Comparison of ENCODE assay signal across 9 mouse cellular contexts in genomic region chr3:21938071-21938848, GRCm38 (mm10).
A peak's percentile ranks its signal among the peaks of the same experiment; 100 is the strongest.
DNase-seq lines count a peak whose midpoint lies in the region; ATAC-seq and TF ChIP-seq lines count a peak whose summit lies in the region.
"Had no signal": no experiment of that assay in that cellular context is flagged by ENCODE, and none has a peak within 500 bp of the region (broad histone marks: within the 10 kb centered on the region; RNA-seq: fewer than 3 reads in every experiment).

No protein-coding gene starts in this region.

- no peak overlapping the region for H3K4me3 ChIP-seq in liver, adult 2 months (ENCODE audit: insufficient read depth, low read depth, low read length)
- no peak overlapping the region for H3K4me3 ChIP-seq in liver, embryonic 12.5 days
- H3K4me3 ChIP-seq in stomach, embryonic 16.5 days (replicated peaks; ENCODE audit: low read length), result no peak overlapping the region
- no peak overlapping the region for H3K4me3 ChIP-seq in hindbrain, embryonic 16.5 days (ENCODE audit: low read length)
- H3K4me3 ChIP-seq: liver, embryonic 13.5 days had no signal

- no peak overlapping the region for H3K9ac ChIP-seq in liver, adult 2 months (ENCODE audit: low read depth, low read length)
- H3K9ac ChIP-seq in liver, embryonic 12.5 days, result no peak overlapping the region
- H3K9ac ChIP-seq in stomach, embryonic 16.5 days (ENCODE audit: low read length), result no peak overlapping the region
- H3K9ac ChIP-seq in hindbrain, embryonic 16.5 days (ENCODE audit: low read depth, low read length), result no peak overlapping the region
- H3K9ac ChIP-seq: liver, embryonic 13.5 days had no signal

- H3K36me3 ChIP-seq in liver, adult 2 months (ENCODE audit: control insufficient read depth, insufficient read depth, low read length), result no peaks in the 10 kb centered on the region
- no peaks in the 10 kb centered on the region for H3K36me3 ChIP-seq in liver, embryonic 12.5 days
- H3K36me3 ChIP-seq in stomach, embryonic 16.5 days (ENCODE audit: control insufficient read depth, insufficient read depth, low read length), result no peaks in the 10 kb centered on the region
- H3K36me3 ChIP-seq in hindbrain, embryonic 16.5 days (ENCODE audit: control insufficient read depth, insufficient read depth, low read length), result no peaks in the 10 kb centered on the region
- H3K36me3 ChIP-seq: liver, embryonic 13.5 days had no signal

- no peak overlapping the region for H3K27ac ChIP-seq in liver, adult 2 months (replicated peaks; ENCODE audit: insufficient read depth, low read depth, low read length)
- no peak overlapping the region for H3K27ac ChIP-seq in liver, embryonic 12.5 days
- peak overlapping the region; percentile 83 for H3K27ac ChIP-seq in stomach, embryonic 16.5 days (ENCODE audit: low read length)
- H3K27ac ChIP-seq in hindbrain, embryonic 16.5 days (ENCODE audit: low read depth, low read length), result no peak overlapping the region
- H3K27ac ChIP-seq: liver, embryonic 13.5 days had no signal

- WGBS in liver, adult 2 months, result 84% methylated on average over 11 of the region's 11 CpGs
- WGBS in liver, embryonic 12.5 days (ENCODE audit: insufficient replicate concordance), result 56% methylated on average over 11 of the region's 11 CpGs
- WGBS in stomach, embryonic 16.5 days, result 54% methylated on average over 11 of the region's 11 CpGs
- WGBS in hindbrain, embryonic 16.5 days, result 57% methylated on average over 11 of the region's 11 CpGs

- H3K4me1 ChIP-seq in liver, adult 2 months (ENCODE audit: control insufficient read depth, insufficient read depth, low read length), result no peaks in the 10 kb centered on the region
- peaks cover 44% of the 10 kb centered on the region for H3K4me1 ChIP-seq in liver, embryonic 12.5 days
- H3K4me1 ChIP-seq in stomach, embryonic 16.5 days (ENCODE audit: control insufficient read depth, insufficient read depth, low read length), result peaks cover 22% of the 10 kb centered on the region
- H3K4me1 ChIP-seq in hindbrain, embryonic 16.5 days (ENCODE audit: control insufficient read depth, insufficient read depth, low read depth, low read length), result peaks cover 20% of the 10 kb centered on the region

- no peak for TF ChIP-seq CTCF in liver, adult 2 months (IDR thresholded peaks at IDR 0.05; ENCODE audit: low read depth, low read length)

- no peak overlapping the region for H3K4me2 ChIP-seq in liver, embryonic 12.5 days
- H3K4me2 ChIP-seq in stomach, embryonic 16.5 days (ENCODE audit: low read depth, low read length), result no peak overlapping the region
- H3K4me2 ChIP-seq in hindbrain, embryonic 16.5 days (ENCODE audit: low read length), result no peak overlapping the region
- H3K4me2 ChIP-seq: liver, embryonic 13.5 days had no signal

- no peaks in the 10 kb centered on the region for H3K9me3 ChIP-seq in liver, embryonic 12.5 days (replicated peaks)
- no peaks in the 10 kb centered on the region for H3K9me3 ChIP-seq in stomach, embryonic 16.5 days (replicated peaks; ENCODE audit: control insufficient read depth, low read length)
- H3K9me3 ChIP-seq in hindbrain, embryonic 16.5 days (ENCODE audit: control insufficient read depth, low read length), result no peaks in the 10 kb centered on the region
- H3K9me3 ChIP-seq: liver, embryonic 13.5 days had no signal

- no peaks in the 10 kb centered on the region for H3K79me2 ChIP-seq in liver, adult 2 months (ENCODE audit: control insufficient read depth, insufficient read depth, low read length)

- no peaks in the 10 kb centered on the region for H3K27me3 ChIP-seq in liver, adult 2 months (ENCODE audit: control insufficient read depth, insufficient read depth, low read length)
- H3K27me3 ChIP-seq in liver, embryonic 12.5 days (replicated peaks), result no peaks in the 10 kb centered on the region
- no peaks in the 10 kb centered on the region for H3K27me3 ChIP-seq in stomach, embryonic 16.5 days (ENCODE audit: control insufficient read depth, insufficient read depth, low read length)
- H3K27me3 ChIP-seq in hindbrain, embryonic 16.5 days (replicated peaks; ENCODE audit: control insufficient read depth, insufficient read depth, low read length), result no peaks in the 10 kb centered on the region
- H3K27me3 ChIP-seq: liver, embryonic 13.5 days had no signal

- TF ChIP-seq POLR2A in liver, adult 2 months (IDR thresholded peaks at IDR 0.05; ENCODE audit: extremely low read depth, insufficient read depth, low read length), result no peak

- DNase-seq in liver, adult 2 months (ENCODE audit: extremely low read depth, low read depth, low spot score), result peak; percentile 12
- peak; percentile 51 for DNase-seq in adrenal gland, postnatal 14 days
- DNase-seq in fibroblast of lung, adult 2 months (ENCODE audit: low read depth), result peak; percentile 76
- peak; percentile 50 to 74 for DNase-seq in layer of hippocampus, adult 18-20 months (ENCODE audit: low spot score in 2 of 2)
- DNase-seq in thymus, postnatal 0 days (ENCODE audit: low spot score), result no peak
- DNase-seq: liver, embryonic 13.5 days had no signal

- no peak for ATAC-seq in liver, embryonic 12.5 days
- ATAC-seq in stomach, embryonic 16.5 days (ENCODE audit: insufficient read depth, low FRiP score), result no peak
- no peak for ATAC-seq in hindbrain, embryonic 16.5 days
